Mouse (Mus musculus) layer of hippocampus, postnatal 14 days (tissue): ENCODE data around the gene Tacc2. TPM values are rescaled to one million over a fixed set of nuclear protein-coding genes. Genes with fewer than 3 reads are reported as not detected.

Source experiments
- DNase-seq, 2 experiments: peaks; one replicate each; pipeline ENCODE4 v3.0.0; 2021 to 2022; ENCODE audit warnings: low spot score in 2 of 2, mixed read lengths in 1 of 2
- total RNA-seq, 2 experiments: library from RNA; stranded (reverse); gene quantifications; 2 replicates each; pipeline ENCODE4 v1.2.3; 2021

Tacc2 gene
- total RNA-seq, 2 experiments from 2014 or later: 86.2 to 86.5 TPM

DNA sequence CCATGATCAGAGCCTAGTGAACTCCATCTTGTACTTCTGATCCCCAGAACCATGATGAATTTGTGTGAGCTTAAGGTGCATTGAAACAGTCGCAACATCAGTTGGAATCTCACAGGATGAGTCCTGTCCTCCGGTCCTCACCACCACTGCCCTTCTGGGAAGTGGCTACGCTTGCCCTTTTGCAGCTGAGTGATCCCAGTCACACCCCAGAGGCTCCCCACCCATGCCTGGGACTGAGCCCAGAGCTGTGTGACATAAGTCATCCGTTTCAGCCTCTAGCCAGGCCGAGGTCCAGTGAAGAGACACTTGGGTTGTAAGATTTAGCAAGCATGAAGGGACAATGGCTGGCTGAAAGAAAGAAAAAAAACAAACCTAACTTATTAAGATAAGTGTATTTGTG, 227.8 kb downstream of the Tacc2 start:
- DNase-seq: no peak

DNA sequence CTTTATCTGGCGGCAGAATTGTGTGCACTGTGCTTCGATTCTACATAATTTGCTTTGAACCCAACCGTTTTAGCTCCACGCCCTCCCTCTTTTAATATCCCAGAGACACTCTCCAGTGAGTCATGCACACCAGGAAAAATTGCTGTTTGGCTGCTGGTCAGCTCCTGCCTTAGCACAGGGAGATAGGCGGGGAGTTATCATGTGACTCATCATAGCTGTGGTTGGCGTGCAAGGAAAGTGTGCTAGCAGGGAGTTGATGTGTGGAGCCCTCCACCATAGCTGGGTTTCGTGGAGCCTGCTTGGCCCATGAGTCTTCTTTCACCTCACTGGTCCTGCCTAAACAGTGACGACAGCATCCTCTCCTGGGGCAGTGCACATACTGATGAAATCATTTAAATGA, 230.5 kb downstream of the Tacc2 start:
- peak; percentile 19 to 42 for DNase-seq

GRCm38 (mm10) chr7:130808694-130809093, 231.5 kb downstream of the Tacc2 start:
- DNase-seq: no peak

DNA sequence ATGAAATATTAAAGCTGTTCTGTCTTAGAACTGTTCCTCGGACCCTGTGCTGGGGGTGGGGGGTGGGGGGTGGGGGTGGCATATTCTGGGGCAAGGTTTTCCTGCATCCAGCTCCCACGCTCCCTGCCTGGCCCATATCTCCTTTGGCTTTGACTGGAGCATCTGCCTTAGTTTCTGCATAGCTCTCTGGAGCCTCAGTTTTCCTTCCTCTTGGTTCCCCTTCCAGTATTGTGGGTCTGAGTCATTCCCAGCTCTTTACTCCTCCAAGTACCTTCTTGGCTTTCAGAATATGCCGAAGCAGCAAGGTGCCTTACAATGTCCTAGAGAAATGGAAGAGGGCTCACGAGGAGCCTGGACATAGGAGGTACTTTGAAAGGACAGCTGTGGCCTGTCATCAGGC, 233.0 kb downstream of the Tacc2 start:
- no peak for DNase-seq

- no peak for DNase-seq
These were observed 235.2 kb downstream of the Tacc2 start for GRCm38 (mm10) chr7:130812407-130812806.

Other genes starting within 250 kb of the Tacc2 start
- 10 to 100 TPM; 61.6 to 61.9 TPM for gene Ate1, start 57.1 kb upstream of the Tacc2 start, total RNA-seq
- gene Nsmce4a, start 4.3 kb upstream of the Tacc2 start, total RNA-seq: 10 to 100 TPM; 32.6 to 33.3 TPM
- gene Btbd16, start 196.6 kb downstream of the Tacc2 start, total RNA-seq: under 1 TPM; 0.37 to 0.60 TPM